Mouse (Mus musculus) liver, embryonic 14 days (tissue): ENCODE measurements around the gene Ptgs2. TPM values are rescaled to one million over a fixed set of nuclear protein-coding genes. Genes with fewer than 3 reads are reported as not detected.

ENCODE experiments used
- polyA plus RNA-seq: library from polyadenylated mRNA; depleted of rRNA; stranded (reverse); fragments of >200 nt; gene quantifications from 2 replicates; pipeline ENCODE4 v1.2.3, GENCODE M21; 2012; rRNA removed

The Ptgs2 gene
- 0.02 TPM in 2 replicates for polyA plus RNA-seq

GRCm38 (mm10) chr1:150099790-150100333, at the start of gene Ptgs2:
Ptgs2 (plus strand) TSS chr1:150100031.

Other genes starting within 250 kb of the Ptgs2 start
- gene Pla2g4a, start 138.7 kb upstream of the Ptgs2 start, polyA plus RNA-seq: 4.5 and 4.8 TPM in 2 replicates
- gene Pdc, start 219.4 kb downstream of the Ptgs2 start, polyA plus RNA-seq: not detected in 2 replicates